Mouse (Mus musculus) kidney, adult 2 months (tissue): Measurements from ENCODE around the gene Scp2. TPM values are rescaled to one million over a fixed set of nuclear protein-coding genes. Genes with fewer than 3 reads are reported as not detected.

Experiments
- DNase-seq: peaks from one replicate; pipeline ENCODE4 v3.0.0; 2021
- H3K27ac ChIP-seq: fragments of 200-500 bp; 2 replicates; pipeline ENCODE4 v1.5.1; 2012; ENCODE audit warnings: low read depth, low read length, control low read depth, inconsistent platforms; ENCODE audit not compliant: insufficient read depth
- H3K27me3 ChIP-seq: fragments of 200-500 bp; replicated peaks from 2 replicates; pipeline ENCODE4 v1.6.1; 2012; ENCODE audit warnings: mild to moderate bottlenecking, moderate library complexity, low read length, inconsistent platforms; ENCODE audit not compliant: control insufficient read depth, insufficient read depth
- H3K36me3 ChIP-seq: fragments of 200-500 bp; 2 replicates; pipeline ENCODE4 v1.6.1; 2012; ENCODE audit warnings: mild to moderate bottlenecking, moderate library complexity, low read length, inconsistent platforms; ENCODE audit not compliant: control insufficient read depth, insufficient read depth
- H3K4me1 ChIP-seq: fragments of 200-500 bp; 2 replicates; pipeline ENCODE4 v1.6.1; 2011; ENCODE audit warnings: low read length; ENCODE audit not compliant: control insufficient read depth, insufficient read depth
- H3K4me3 ChIP-seq: fragments of 200-500 bp; 2 replicates; pipeline ENCODE4 v1.5.1; 2011; ENCODE audit warnings: mild to moderate bottlenecking, low read depth, low read length, control low read depth; ENCODE audit not compliant: insufficient read depth
- CTCF ChIP-seq: fragments of 200-500 bp; conservative IDR thresholded peaks from 2 replicates; pipeline ENCODE4 v1.5.1; 2011; ENCODE audit warnings: low read depth, mild to moderate bottlenecking, control low read depth, low read length, moderate library complexity, mixed read lengths; ENCODE audit not compliant: insufficient read depth, insufficient read length
- POLR2A ChIP-seq: fragments of 200-500 bp; IDR thresholded peaks from one replicate; pipeline ENCODE4 v1.6.1; 2011; ENCODE audit warnings: low read depth, low read length, control low read depth
- WGBS: fragments of 180-500 bp; shearing (Covaris S2); methylation state at CpG from one replicate; pipeline ENCODE4 v1.1.7; 2018; 5-methylcytosine and 5-hydroxymethylcytosine counted together
- polyA plus RNA-seq: library from polyadenylated mRNA; depleted of rRNA; stranded (reverse); fragments of >200 nt; gene quantifications from 2 replicates; pipeline ENCODE4 v1.2.3, GENCODE M21; 2012; rRNA removed

Gene Scp2
- polyA plus RNA-seq, 1 experiment: 670 TPM

DNA sequence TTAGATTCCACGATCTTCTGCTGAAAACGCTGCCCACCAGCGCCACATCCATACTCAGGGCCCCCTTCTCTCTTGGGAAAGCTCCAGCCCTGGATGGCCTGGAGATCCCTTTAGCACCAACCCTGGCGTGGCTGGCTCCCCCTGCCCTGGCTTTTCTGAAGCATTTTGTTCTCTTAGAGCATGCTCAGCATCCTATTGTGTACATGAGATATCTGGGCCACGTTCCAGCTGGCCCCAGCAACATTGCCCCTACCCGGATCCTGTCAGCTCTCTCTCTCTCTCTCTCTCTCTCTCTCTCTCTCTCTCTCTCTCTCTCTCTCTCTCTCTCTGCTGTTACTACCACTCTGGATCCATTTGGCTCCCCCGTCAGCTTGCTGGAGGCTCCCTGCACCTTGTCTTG is 139.5 kb downstream of the Scp2 start:
- TF ChIP-seq CTCF (no peak), POLR2A (no peak)
- H3K4me1 ChIP-seq: no peaks in the 10 kb centered on the region
- no peak overlapping the region for H3K27ac ChIP-seq

GRCm38 (mm10) chr4:107999380-107999779 is 145.4 kb downstream of the Scp2 start:
- H3K27me3 ChIP-seq: no peaks in the 10 kb centered on the region
- DNase-seq: no peak
- no peak overlapping the region for H3K27ac ChIP-seq
- no peak overlapping the region for H3K4me3 ChIP-seq
- H3K36me3 ChIP-seq: no peaks in the 10 kb centered on the region
- WGBS: 59% methylated on average over 1 of the region's 1 CpGs
- TF ChIP-seq POLR2A (no peak), CTCF (no peak)
- H3K4me1 ChIP-seq: peaks cover 7% of the 10 kb centered on the region; the same call in 1 of the 2 replicates

More for the DNA sequence above, 139.5 kb downstream of the Scp2 start:
- 77% methylated on average over 7 of the region's 7 CpGs for WGBS
- DNase-seq: no peak
- no peaks in the 10 kb centered on the region for H3K27me3 ChIP-seq
- H3K4me3 ChIP-seq: no peak overlapping the region
- no peaks in the 10 kb centered on the region for H3K36me3 ChIP-seq

- H3K36me3 ChIP-seq: no peaks in the 10 kb centered on the region
- no peak overlapping the region for H3K4me3 ChIP-seq
- peak; percentile 92 for DNase-seq
- 17% methylated on average over 11 of the region's 11 CpGs for WGBS
- TF ChIP-seq POLR2A (no peak), CTCF (no peak)
- peaks cover 7% of the 10 kb centered on the region; the same call in 1 of the 2 replicates for H3K4me1 ChIP-seq
- no peaks in the 10 kb centered on the region for H3K27me3 ChIP-seq
- H3K27ac ChIP-seq: no peak overlapping the region
These were observed 146.0 kb downstream of the Scp2 start for GRCm38 (mm10) chr4:107998641-107999332.

- Histone ChIP-seq H3K27me3 (no peaks in the 10 kb centered on the region), H3K27ac (no peak overlapping the region), H3K36me3 (no peaks in the 10 kb centered on the region), H3K4me3 (no peak overlapping the region), H3K4me1 (peaks cover 7% of the 10 kb centered on the region; the same call in 1 of the 2 replicates)
- 96% methylated on average over 9 of the region's 9 CpGs for WGBS
- no peak for DNase-seq
- TF ChIP-seq POLR2A (no peak), CTCF (no peak)
These were observed 148.3 kb downstream of the Scp2 start for GRCm38 (mm10) chr4:107996418-107996986.

DNA sequence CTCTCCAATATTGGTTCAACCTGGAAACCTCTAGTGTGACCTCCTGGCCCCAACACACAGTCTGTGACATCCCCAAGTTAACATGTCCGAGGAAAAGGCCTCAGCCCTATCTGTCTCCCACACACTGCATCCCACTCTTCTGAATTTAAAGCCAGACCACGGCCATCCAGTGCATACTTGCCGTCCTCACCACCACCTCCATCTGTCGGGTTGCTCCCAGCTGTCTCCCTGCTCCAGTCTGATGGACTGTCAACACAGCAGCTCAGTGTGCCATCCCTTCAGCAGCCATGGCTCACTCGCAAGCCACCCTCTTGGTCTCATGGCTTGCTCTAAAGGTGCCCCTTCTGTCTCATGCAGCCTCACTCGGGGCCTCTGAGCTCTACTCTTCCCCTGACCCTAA is 149.1 kb downstream of the Scp2 start:
- TF ChIP-seq CTCF (no peak), POLR2A (no peak)
- H3K36me3 ChIP-seq: no peaks in the 10 kb centered on the region
- no peak overlapping the region for H3K4me3 ChIP-seq
- 96% methylated on average over 6 of the region's 6 CpGs for WGBS
- no peaks in the 10 kb centered on the region for H3K27me3 ChIP-seq
- no peak for DNase-seq
- H3K4me1 ChIP-seq: peaks cover 7% of the 10 kb centered on the region; the same call in 1 of the 2 replicates
- H3K27ac ChIP-seq: no peak overlapping the region

DNA sequence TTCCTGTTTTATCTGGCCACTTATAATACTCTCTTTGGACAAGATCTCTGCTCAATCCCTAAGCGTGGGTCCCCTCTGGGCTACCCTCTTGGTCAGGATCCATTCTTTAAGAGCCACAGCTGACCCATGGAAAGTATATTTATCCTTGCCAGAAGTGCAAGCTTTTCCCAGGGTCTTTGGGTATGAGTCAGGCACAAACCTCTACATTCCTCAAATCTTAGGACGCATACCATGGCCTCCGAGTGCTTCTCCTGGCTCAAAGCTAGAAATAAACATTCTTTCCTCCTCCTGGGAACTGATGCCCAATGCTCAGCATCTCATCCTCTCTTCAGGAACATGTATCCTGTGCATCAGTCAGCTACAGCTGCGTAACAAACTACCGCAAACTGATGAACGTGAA is 149.8 kb downstream of the Scp2 start:
- WGBS: 92% methylated on average over 6 of the region's 6 CpGs
- peaks cover 7% of the 10 kb centered on the region; the same call in 1 of the 2 replicates for H3K4me1 ChIP-seq
- no peak overlapping the region for H3K27ac ChIP-seq
- no peak overlapping the region for H3K4me3 ChIP-seq
- TF ChIP-seq CTCF (no peak), POLR2A (no peak)
- H3K36me3 ChIP-seq: no peaks in the 10 kb centered on the region
- no peak for DNase-seq
- H3K27me3 ChIP-seq: no peaks in the 10 kb centered on the region

Other genes with a start within 250 kb of the Scp2 start
- gene Cpt2, start 221.4 kb downstream of the Scp2 start, polyA plus RNA-seq: 169 and 173 TPM in 2 replicates
- gene Slc1a7, start 176.7 kb downstream of the Scp2 start, polyA plus RNA-seq: 0.03 and 0.16 TPM in 2 replicates
- gene Podn, start 48.6 kb downstream of the Scp2 start, polyA plus RNA-seq: 29.8 and 30.4 TPM in 2 replicates
- gene Echdc2, start 20.4 kb upstream of the Scp2 start, polyA plus RNA-seq: 220 and 261 TPM in 2 replicates
- gene Zyg11a, start 73.0 kb upstream of the Scp2 start, polyA plus RNA-seq: 0.11 and 0.19 TPM in 2 replicates
- 8.7 and 9.5 TPM in 2 replicates for gene Zyg11b, start 156.1 kb upstream of the Scp2 start, polyA plus RNA-seq
- gene Coa7, start 183.1 kb upstream of the Scp2 start, polyA plus RNA-seq: 15.7 and 21.2 TPM in 2 replicates
- 0.25 TPM in 1 of 2 replicates, not detected in the other for gene Shisal2a, start 238.4 kb upstream of the Scp2 start, polyA plus RNA-seq